Mouse (Mus musculus) megakaryocyte progenitor cell, adult 5-6 weeks (primary cell): ENCODE results near the gene Serpina1f. TPM values are rescaled to one million over a fixed set of nuclear protein-coding genes. Genes with fewer than 3 reads are reported as not detected.
"Not testable (repeated sequence)": the region's sequence is repeated elsewhere in the genome, so short reads cannot be mapped to it uniquely, and the experiment has no call there.

Source experiments
- ATAC-seq: replicated peaks from 2 replicates; pipeline ENCODE4 v1.8.0; 2016; ENCODE audit warnings: mild to moderate bottlenecking, moderate TSS enrichment, inconsistent platforms; ENCODE audit not compliant: poor library complexity
- total RNA-seq, 2 experiments: library from RNA; stranded (forward) in 1 of 2; stranded (reverse) in 1 of 2; fragments of 157-497, 149-512 nt in 1 of 2; fragments of 200-1000 nt in 1 of 2; gene quantifications; 2 replicates each; pipeline versions ENCODE4 v1.2.3 to v1.2.4; 2015 to 2017

The Serpina1f gene
- not detected in 2 replicates for total RNA-seq (2015)
- not detected in 2 replicates for total RNA-seq (2017)

- ATAC-seq, result no peak
Observed at GRCm38 (mm10) chr12:103695429-103695828, at the start of gene Serpina1f. Gene Serpina1f, minus strand, starts transcription at chr12:103695529.

DNA sequence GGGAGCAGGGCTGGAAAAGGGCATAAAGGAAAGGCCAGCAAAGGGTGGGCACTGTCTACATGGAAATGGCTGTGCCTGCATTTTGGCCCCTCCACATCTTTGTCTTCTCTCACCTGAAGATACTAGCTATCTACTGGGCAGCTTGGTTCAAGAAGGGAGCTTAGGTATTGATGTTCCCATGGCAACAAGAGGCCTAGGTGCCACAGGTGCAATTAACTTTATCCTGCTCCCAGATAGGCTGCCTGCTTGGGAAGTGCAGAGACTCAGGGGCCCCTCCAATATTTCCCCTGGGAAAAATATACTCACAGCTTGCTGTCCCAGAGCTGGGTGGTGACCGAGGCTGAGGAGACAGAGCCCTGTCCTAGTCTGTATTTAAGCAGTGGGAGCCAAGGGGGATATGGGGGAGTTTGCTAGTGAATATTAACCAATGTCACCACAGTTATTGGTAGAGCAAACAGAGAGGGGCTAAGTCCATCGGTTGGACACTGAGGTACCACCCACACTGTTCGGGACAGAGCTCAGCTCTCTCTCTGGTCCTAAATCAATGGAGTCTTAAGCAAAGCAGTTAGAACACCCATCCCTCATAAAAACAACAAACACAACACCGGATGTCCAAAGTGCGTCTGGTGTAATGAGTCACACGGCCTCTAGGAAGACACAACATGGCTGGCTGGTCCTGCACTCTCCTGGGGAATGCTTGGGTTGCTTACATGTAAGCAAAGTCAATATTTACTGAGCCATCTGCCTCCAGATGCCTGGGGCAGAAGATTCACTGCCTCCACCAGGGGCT is 42.7 kb upstream of the Serpina1f start:
- ATAC-seq, result not testable (repeated sequence)

- not testable (repeated sequence) for ATAC-seq
Observed at GRCm38 (mm10) chr12:103735566-103735965, 40.2 kb upstream of the Serpina1f start.

DNA sequence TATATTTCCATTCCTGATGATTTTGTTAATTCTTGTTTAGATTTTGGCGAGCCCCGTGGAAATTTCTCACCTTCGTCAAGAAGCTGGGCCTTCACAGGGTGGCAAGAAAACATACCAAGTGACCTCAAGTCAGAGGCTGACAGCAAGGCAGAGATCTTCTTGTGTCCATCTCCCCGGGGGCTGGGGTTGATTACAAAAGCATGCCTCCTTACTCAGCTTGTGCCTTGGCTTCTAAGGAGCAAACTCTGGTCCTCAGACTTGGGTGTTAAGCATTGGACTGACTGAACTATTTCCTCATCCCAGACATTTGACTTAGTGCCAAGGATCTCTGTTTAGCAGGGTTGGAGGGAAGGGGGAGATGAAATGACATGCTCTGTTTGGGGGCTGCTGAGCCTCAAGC is 39.8 kb upstream of the Serpina1f start:
- ATAC-seq, result not testable (repeated sequence)

GRCm38 (mm10) chr12:103711537-103711936 is 16.2 kb upstream of the Serpina1f start:
- no peak for ATAC-seq

GRCm38 (mm10) chr12:103710405-103710804 is 15.1 kb upstream of the Serpina1f start:
- no peak for ATAC-seq

- no peak for ATAC-seq
Observed at GRCm38 (mm10) chr12:103706113-103706512, 10.8 kb upstream of the Serpina1f start.

GRCm38 (mm10) chr12:103705547-103705946 is 10.2 kb upstream of the Serpina1f start:
- no peak for ATAC-seq

GRCm38 (mm10) chr12:103700144-103700750 is 4.9 kb upstream of the Serpina1f start:
- ATAC-seq, result no peak

DNA sequence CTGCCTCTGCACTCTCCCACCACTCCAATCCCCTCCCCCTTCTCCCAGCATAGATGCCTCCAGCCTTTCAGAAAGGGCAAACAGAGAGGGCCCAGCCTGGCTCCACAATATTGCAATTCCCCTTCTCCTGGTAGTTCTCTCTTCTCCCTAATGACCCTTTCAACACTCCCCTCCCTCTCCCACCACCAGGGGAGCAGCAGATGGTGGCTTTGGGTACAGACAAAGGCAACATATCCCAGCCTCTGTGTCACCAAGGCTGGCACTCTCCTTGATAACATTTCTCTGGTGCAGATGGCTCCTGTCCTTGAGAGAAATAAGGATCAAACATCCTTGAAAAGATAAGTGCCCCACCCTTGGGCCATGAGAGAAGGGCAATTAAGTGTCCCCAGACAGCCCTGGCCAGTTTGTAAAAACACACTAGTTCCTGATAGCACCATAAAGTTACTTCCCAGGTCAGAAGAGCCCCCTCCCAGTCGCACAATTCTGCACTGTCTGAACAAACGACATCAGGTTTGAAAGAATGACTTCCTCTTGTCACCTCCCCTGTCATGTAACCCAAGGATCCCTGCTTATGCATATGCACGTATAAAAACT is 7.0 kb downstream of the Serpina1f start:
- ATAC-seq, result no peak

GRCm38 (mm10) chr12:103687021-103687420 is 8.3 kb downstream of the Serpina1f start:
- ATAC-seq, result no peak

- no peak for ATAC-seq
Observed at GRCm38 (mm10) chr12:103686050-103686449, 9.3 kb downstream of the Serpina1f start.

DNA sequence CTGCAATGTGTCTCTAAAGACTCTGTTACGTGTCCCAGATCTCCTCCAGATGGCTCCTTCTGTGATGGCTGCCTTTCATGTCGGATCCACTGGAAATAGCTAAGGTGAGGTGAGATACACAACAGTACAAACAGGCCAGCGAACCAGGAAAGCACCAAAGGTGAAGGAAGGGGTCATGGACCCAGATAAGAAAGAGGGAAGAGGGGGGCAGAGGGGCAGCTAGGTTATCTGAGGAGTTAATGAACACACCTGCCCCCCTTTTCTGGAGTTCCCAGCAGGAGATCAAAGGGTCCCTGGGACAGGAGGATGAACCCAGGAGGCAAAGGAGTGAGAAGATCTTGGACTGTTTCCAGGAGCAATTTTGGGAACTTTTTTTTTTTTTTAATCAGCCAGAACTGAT is 9.9 kb downstream of the Serpina1f start:
- no peak for ATAC-seq

DNA sequence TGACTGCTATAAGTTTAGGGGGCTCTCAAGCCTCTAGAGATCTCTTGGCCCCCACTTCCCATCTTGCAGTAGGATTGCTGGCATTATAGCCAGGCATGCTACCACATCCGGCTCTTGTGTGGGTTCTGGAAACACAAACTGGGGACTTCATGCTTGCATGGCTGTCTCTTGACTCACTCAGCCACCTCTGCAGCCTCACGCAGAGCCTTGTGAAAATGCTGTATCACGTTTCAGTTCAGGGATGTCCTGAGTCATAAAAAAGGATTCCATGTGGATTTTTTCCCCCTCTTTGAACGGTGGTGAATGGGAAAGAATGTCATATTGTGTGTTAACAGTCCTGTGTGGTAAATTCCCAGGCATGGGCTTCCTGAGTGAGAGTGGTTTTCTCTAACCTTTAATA is 11.6 kb downstream of the Serpina1f start:
- ATAC-seq, result no peak

DNA sequence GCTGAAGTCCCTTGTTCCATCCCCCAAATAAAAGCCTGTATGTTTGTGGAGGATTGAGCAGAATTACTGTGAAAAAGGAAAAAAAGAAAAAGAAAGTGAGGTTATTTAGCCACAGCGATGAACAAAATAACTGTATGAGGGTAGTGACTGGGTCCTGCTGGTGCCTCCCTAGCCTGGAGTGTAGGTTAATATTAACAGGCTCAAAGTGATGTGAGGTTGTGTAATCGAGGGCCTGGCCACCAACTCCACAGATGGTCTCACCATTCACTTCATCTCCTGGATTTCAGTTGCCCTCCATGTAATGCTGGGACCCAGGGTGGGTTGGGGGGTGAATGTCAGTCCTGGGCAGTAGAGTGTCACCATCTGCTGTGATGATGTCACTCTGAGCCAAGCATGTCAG is 13.6 kb downstream of the Serpina1f start:
- ATAC-seq, result no peak

- no peak for ATAC-seq
Observed at GRCm38 (mm10) chr12:103681169-103681568, 14.2 kb downstream of the Serpina1f start.

GRCm38 (mm10) chr12:103679853-103680252 is 15.5 kb downstream of the Serpina1f start:
- ATAC-seq, result not testable (repeated sequence)

DNA sequence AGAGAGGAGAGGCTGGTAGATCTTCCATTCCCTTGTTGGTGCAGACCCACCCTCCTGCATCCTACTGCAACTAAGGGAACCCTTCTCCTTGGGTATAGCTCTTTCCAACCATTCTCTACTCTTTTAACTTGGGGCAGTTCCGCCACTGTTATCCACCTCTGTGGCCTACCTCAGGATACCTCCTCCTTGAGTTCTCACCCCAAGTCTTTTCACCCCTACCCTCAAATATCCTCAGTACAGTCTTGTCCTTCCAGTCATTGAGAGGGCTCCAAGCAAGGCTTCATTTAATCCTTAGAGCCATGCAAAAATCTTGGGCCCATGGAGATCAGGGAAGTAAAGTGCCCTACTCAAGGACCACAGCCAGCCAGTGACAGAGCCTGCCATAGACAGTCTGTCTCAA is 19.3 kb downstream of the Serpina1f start, which contains the start of gene Serpina16:
Serpina16 (minus strand) TSS at position 101 of the 400 bp plus-strand sequence.
- no peak for ATAC-seq

DNA sequence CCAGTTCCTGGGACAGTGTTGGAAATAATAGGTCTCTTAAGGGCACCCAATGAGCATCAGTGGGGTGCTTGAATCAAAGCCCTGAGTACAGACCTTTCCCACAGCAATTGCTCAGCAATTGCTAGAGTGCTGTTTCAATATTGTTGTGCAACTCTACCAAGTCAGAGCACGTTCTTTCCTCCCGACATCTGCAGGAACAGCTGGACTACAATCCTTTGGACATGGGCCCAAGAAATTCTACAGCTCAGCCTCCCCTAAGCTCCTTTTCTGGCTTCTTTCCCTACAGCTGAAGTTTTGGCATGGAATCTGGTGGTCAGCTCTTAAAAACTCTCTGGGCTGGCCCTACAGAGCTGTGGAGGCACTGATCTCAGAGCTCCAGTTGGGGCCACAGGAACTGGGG is 22.1 kb downstream of the Serpina1f start:
- ATAC-seq, result no peak

DNA sequence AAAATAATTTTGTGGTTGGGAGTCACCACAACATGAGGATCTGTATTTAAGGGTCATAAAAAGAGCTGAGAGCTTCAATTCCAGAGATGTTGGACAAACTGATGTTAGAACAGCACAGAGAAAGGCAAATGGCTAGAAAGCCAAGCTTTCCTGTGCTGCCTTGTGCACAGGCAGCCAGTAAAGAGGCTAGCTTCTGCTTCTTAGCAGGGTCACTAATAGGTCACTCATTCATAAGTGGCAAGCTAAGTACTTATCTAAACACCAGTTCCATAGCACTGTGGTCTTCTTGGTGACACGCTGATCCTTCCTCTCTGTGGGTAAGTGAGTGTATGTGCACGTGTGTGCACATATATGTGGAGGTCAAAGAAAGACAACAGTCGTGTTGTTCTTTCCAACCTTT is 23.8 kb downstream of the Serpina1f start:
- no peak for ATAC-seq

DNA sequence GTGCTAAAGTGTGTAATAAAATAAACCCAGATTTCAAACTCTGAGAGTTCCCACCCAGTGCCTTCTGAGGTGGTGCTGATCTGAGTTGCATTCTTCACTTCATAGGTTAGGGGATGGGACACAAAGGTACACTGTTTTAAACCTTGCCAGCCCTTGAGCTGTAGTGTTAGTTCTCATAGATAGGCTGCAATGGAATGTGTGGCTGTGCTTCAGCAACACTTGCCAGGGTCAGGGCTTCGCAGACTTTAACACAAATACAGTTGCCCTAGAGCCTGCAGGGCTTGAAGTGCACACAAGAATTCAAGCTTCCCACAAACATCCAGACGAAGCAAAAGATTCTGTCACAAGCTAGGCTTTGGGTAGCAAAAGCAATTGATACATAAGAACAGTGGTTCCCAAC is 24.4 kb downstream of the Serpina1f start:
- ATAC-seq, result no peak

GRCm38 (mm10) chr12:103670344-103670743 is 25.0 kb downstream of the Serpina1f start:
- ATAC-seq, result no peak
